Mouse (Mus musculus) liver, embryonic 14.5 days (tissue): ENCODE measurements around the gene Slc9a2. TPM values are rescaled to one million over a fixed set of nuclear protein-coding genes. Genes with fewer than 3 reads are reported as not detected.
A peak's percentile ranks its signal among the peaks of the same experiment; 100 is the strongest.

Experiments
- ATAC-seq: fragments of 200-750 bp; cut with Nextera tagmentation; 2 replicates; pipeline ENCODE4 v1.8.0; 2017; ENCODE audit warnings: moderate number of reproducible peaks, mild to moderate bottlenecking, moderate library complexity; ENCODE audit not compliant: insufficient read depth
- DNase-seq, 3 experiments: peaks; one replicate each; pipeline ENCODE4 v3.0.0-alpha.2; 2012 to 2013; ENCODE audit warnings: low read depth in 3 of 3, low spot score in 3 of 3
- H3K27ac ChIP-seq: fragments of 300-500 bp; sonication (generic); 2 replicates; pipeline ENCODE4 v1.5.1; 2014; ENCODE audit warnings: moderate library complexity, mild to moderate bottlenecking, control low read depth, inconsistent platforms
- H3K27me3 ChIP-seq: fragments of 300-500 bp; sonication (generic); 2 replicates; pipeline ENCODE4 v1.6.1; 2014; ENCODE audit warnings: mild to moderate bottlenecking, low read length, moderate library complexity; ENCODE audit not compliant: control insufficient read depth, insufficient read depth
- H3K36me3 ChIP-seq: fragments of 300-500 bp; sonication (generic); replicated peaks from 2 replicates; pipeline ENCODE4 v1.6.1; 2014; ENCODE audit warnings: low read depth; ENCODE audit not compliant: control insufficient read depth, insufficient read depth
- H3K4me1 ChIP-seq, 2 experiments: fragments of 200-500 bp in 1 of 2; fragments of 300-500 bp in 1 of 2; sonication (generic) in 1 of 2; replicated peaks; 2 replicates each; pipeline ENCODE4 v1.6.1; 2012 to 2014; ENCODE audit warnings: antibody characterized with exemption in 1 of 2, inconsistent platforms in 1 of 2, low read length in 1 of 2; ENCODE audit not compliant: control insufficient read depth in 2 of 2, insufficient read depth in 2 of 2
- H3K4me2 ChIP-seq: fragments of 300-500 bp; sonication (generic); 2 replicates; pipeline ENCODE4 v1.6.1; 2014; ENCODE audit warnings: low read depth, mild to moderate bottlenecking, control low read depth, moderate library complexity
- H3K4me3 ChIP-seq, 2 experiments: fragments of 200-500 bp in 1 of 2; fragments of 300-500 bp in 1 of 2; sonication (generic) in 1 of 2; 2 replicates each; pipeline ENCODE4 v1.5.1; 2012 to 2014; ENCODE audit warnings: low read depth in 2 of 2, low read length in 2 of 2, mild to moderate bottlenecking in 2 of 2, control low read depth in 1 of 2, inconsistent platforms in 1 of 2, moderate library complexity in 1 of 2; ENCODE audit not compliant: insufficient read depth in 1 of 2
- H3K9ac ChIP-seq: fragments of 300-500 bp; sonication (generic); replicated peaks from 2 replicates; pipeline ENCODE4 v1.6.1; 2014; ENCODE audit warnings: mild to moderate bottlenecking, control low read depth, moderate library complexity
- H3K9me3 ChIP-seq: fragments of 300-500 bp; sonication (generic); 2 replicates; pipeline ENCODE4 v1.6.1; 2016; ENCODE audit warnings: low read length, mixed read lengths; ENCODE audit not compliant: control insufficient read depth
- CTCF ChIP-seq: IDR thresholded peaks from 2 replicates; pipeline ENCODE4 v1.5.1; 2016; ENCODE audit warnings: antibody characterized with exemption, low read depth, control low read depth
- EP300 ChIP-seq: IDR thresholded peaks from 2 replicates; pipeline ENCODE4 v1.6.1; 2016; ENCODE audit warnings: antibody characterized with exemption, low read depth
- WGBS: fragments of 180-500 bp; shearing (Covaris S2); extraction: QIAGEN DNeasy Blood & Tissue Kit; methylation state at CpG from one replicate; pipeline ENCODE4 v1.1.7; 2014; ENCODE audit not compliant: insufficient replicate concordance; 5-methylcytosine and 5-hydroxymethylcytosine counted together
- polyA plus RNA-seq, 2 experiments: library from polyadenylated mRNA; depleted of rRNA in 1 of 2; stranded (reverse) in 1 of 2; unstranded in 1 of 2; fragments of >200 nt; fragmentation: Nextera tagmentation in 1 of 2; extraction: Ambion mirVana in 1 of 2; gene quantifications; 2 replicates each; pipeline versions ENCODE4 v1.2.1 to v1.2.3; 2012 to 2014

Gene Slc9a2
- polyA plus RNA-seq, 2 experiments, result 0.01 TPM; not detected in 1

- Histone ChIP-seq H3K4me3 (peak overlapping the region; percentile 27 to 42), H3K9ac (no peak overlapping the region), H3K27ac (no peak overlapping the region), H3K27me3 (peaks cover 46% of the 10 kb centered on the region), H3K36me3 (no peaks in the 10 kb centered on the region), H3K9me3 (no peaks in the 10 kb centered on the region), H3K4me1 (no peaks in the 10 kb centered on the region), H3K4me2 (peak overlapping the region; percentile 64)
- TF ChIP-seq EP300 (no peak), CTCF (no peak)
- ATAC-seq (no peak), DNase-seq (no peak)
- WGBS, result under 1% methylated on average over 64 of the region's 90 CpGs
Observed at GRCm38 (mm10) chr1:40680868-40681698, 709 bp downstream of the Slc9a2 start.

DNA sequence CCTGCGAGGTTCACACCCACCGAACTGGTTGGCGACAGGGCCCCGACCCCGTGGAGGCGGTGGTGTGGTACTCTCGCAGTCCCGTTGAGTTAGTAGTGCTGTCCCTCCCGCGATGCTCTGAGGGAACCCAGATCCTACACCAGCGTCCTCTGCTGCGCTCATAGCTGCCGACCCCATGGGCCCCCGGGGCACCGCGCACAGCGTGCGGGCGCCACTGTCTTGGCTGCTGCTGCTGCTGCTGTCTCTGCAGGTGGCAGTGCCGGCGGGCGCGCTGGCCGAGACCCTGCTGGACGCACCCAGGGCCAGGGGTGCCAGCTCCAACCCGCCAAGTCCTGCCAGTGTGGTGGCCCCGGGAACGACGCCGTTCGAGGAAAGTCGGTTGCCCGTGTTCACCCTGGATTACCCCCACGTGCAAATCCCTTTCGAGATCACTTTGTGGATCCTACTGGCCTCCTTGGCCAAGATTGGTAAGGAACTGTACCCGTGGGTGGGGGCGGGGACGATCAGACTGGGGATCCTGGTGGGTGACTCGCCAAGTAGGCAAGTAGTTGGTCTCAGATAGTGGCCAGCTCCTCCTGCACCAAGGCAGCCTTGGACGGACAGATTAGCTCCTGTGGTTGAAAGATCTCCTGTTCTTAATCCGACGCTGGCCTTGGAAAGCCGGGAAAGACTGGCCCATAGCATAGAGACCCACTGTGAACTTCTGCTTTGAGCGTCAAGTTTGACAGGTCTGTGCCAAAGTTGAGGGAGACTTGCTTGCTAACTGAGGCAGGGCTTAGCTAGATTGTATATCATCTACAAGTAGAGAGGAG lies 1.5 kb downstream of the Slc9a2 start:
- 5% methylated on average over 44 of the region's 44 CpGs for WGBS
- no peaks in the 10 kb centered on the region for H3K4me1 ChIP-seq

GRCm38 (mm10) chr1:40694296-40694695 lies 13.9 kb downstream of the Slc9a2 start:
- no peak overlapping the region for H3K9ac ChIP-seq
- 79% methylated on average over 13 of the region's 13 CpGs for WGBS
- TF ChIP-seq EP300 (no peak), CTCF (no peak)

More for the DNA sequence above, 1.5 kb downstream of the Slc9a2 start:
- H3K4me2 ChIP-seq, result peak overlapping the region; percentile 64
- H3K9ac ChIP-seq, result no peak overlapping the region
- ATAC-seq (no peak), DNase-seq (no peak)
- no peaks in the 10 kb centered on the region for H3K36me3 ChIP-seq
- peaks cover 46% of the 10 kb centered on the region for H3K27me3 ChIP-seq
- no peaks in the 10 kb centered on the region for H3K9me3 ChIP-seq
- TF ChIP-seq CTCF (no peak), EP300 (no peak)
- H3K27ac ChIP-seq, result no peak overlapping the region
- H3K4me3 ChIP-seq, result peak overlapping the region; percentile 18 to 42; a peak in 3 of 4 replicates

GRCm38 (mm10) chr1:40696436-40696835 lies 16.1 kb downstream of the Slc9a2 start:
- Histone ChIP-seq H3K27ac (no peak overlapping the region), H3K36me3 (no peaks in the 10 kb centered on the region), H3K4me3 (no peak overlapping the region), H3K9me3 (no peaks in the 10 kb centered on the region), H3K9ac (no peak overlapping the region), H3K4me2 (no peak overlapping the region), H3K27me3 (no peaks in the 10 kb centered on the region), H3K4me1 (no peaks in the 10 kb centered on the region)
- no peak for DNase-seq
- no peak for ATAC-seq
- 53% methylated on average over 3 of the region's 3 CpGs for WGBS
- TF ChIP-seq CTCF, result no peak
- no peak for TF ChIP-seq EP300

More at GRCm38 (mm10) chr1:40694296-40694695, 13.9 kb downstream of the Slc9a2 start:
- H3K36me3 ChIP-seq, result no peaks in the 10 kb centered on the region
- no peaks in the 10 kb centered on the region for H3K27me3 ChIP-seq
- no peak overlapping the region for H3K4me2 ChIP-seq
- ATAC-seq (no peak), DNase-seq (no peak)
- H3K27ac ChIP-seq, result no peak overlapping the region
- no peaks in the 10 kb centered on the region for H3K4me1 ChIP-seq
- no peaks in the 10 kb centered on the region for H3K9me3 ChIP-seq
- H3K4me3 ChIP-seq, result no peak overlapping the region

- Histone ChIP-seq H3K9me3 (no peaks in the 10 kb centered on the region), H3K27me3 (no peaks in the 10 kb centered on the region), H3K4me2 (no peak overlapping the region), H3K9ac (no peak overlapping the region), H3K4me3 (no peak overlapping the region), H3K36me3 (no peaks in the 10 kb centered on the region), H3K4me1 (no peaks in the 10 kb centered on the region), H3K27ac (no peak overlapping the region)
- no peak for DNase-seq
- WGBS, result 56% methylated on average over 4 of the region's 4 CpGs
- TF ChIP-seq CTCF (no peak), EP300 (no peak)
- ATAC-seq, result no peak
Observed at GRCm38 (mm10) chr1:40705099-40705498, 24.7 kb downstream of the Slc9a2 start.
